Mouse (Mus musculus) adrenal gland, adult 8-10 months (tissue): ENCODE results near the gene Agbl5. TPM values are rescaled to one million over a fixed set of nuclear protein-coding genes. Genes with fewer than 3 reads are reported as not detected.

Experiments
- DNase-seq: peaks from one replicate; pipeline ENCODE4 v3.0.0; 2022
- total RNA-seq, 4 experiments: library from RNA; stranded (reverse); gene quantifications; 2 replicates each; pipeline ENCODE4 v1.2.4; 2022

Agbl5 gene
- total RNA-seq, 4 experiments from 2014 or later: 9.9 to 22.6 (median 17.7) TPM

DNA sequence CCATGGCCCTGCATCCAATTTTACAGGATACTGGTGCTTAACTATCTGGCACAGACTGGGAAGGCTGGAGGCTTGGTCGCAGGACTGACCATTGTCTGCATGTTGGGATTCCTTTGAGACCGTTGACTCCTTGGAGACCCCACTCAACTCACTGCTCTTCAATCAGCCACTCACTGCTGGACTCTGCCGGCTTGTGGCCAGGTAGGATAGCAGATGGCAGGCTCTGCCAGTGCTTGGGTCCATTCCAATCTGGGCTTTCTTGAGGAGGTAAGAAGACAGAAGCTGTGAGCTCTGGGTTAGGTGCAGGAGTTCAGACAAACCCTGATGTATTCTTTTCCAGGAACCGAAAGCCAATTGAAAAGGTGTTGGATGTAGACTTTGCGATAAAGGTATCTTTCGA is 65.6 kb downstream of the Agbl5 start:
- DNase-seq: no peak

DNA sequence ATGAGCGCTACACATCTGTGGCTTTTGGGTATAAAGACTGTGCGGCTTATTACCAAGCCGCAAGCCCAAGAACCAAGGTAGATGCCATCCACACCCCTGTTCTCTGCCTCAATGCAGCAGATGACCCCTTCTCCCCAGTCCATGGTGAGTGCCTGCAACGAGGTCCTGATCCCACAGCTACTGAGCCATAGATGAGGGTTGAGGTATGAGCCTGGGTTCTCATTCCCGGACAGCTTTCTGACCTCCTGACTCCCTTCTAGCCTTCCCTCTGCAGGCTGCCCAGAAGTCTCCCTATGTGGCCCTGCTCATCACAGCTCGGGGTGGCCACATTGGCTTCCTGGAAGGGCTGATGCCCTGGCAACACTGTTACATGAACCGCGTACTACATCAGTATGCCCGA is 66.1 kb downstream of the Agbl5 start:
- DNase-seq: no peak

DNA sequence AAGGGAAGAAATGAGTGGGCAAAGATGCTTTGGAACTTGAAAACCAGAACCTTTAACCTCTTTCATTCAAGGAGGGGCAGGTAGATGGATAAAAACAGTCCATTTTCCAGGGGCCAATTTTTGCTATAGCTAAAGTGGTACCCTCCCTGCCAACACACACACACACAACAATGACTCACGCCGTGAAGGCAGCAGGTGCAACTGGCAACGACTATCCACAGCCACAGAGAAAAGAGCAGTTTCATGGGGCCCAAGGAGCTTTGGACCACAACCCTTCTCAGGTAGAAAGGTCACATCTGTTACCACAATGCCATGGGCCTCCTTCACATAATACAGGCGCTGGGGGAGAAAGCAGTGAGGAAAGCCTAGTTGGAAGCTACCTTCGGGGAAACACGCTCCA is 67.3 kb downstream of the Agbl5 start:
- DNase-seq: no peak

Other genes starting within 250 kb of the Agbl5 start
- 10 to 100 TPM; 39.8 to 60.3 (median 49.4) TPM for gene Slc35f6, start 240.8 kb upstream of the Agbl5 start, total RNA-seq
- gene Cenpa, start 221.9 kb upstream of the Agbl5 start, total RNA-seq: 10 to 100 TPM in 2 of 4 experiments, 1 to 10 TPM in 2; 4.3 to 11.4 (median 8.5) TPM
- gene Dpysl5, start 177.1 kb upstream of the Agbl5 start, total RNA-seq: 1 to 10 TPM; 1.5 to 4.0 (median 2.7) TPM
- 10 to 100 TPM; 75.9 to 93.2 (median 85.2) TPM for gene Mapre3, start 74.1 kb upstream of the Agbl5 start, total RNA-seq
- 10 to 100 TPM; 55.5 to 66.8 (median 59.6) TPM for gene Tmem214, start 20.7 kb upstream of the Agbl5 start, total RNA-seq
- 100 to 1,000 TPM; 210 to 235 (median 214) TPM for gene Ost4, start 19.1 kb downstream of the Agbl5 start, total RNA-seq
- 10 to 100 TPM; 48.7 to 62.4 (median 51.8) TPM for gene Emilin1, start 24.7 kb downstream of the Agbl5 start, total RNA-seq
- gene Khk, start 32.7 kb downstream of the Agbl5 start, total RNA-seq: 10 to 100 TPM; 60.9 to 74.4 (median 69.4) TPM
- 1 to 10 TPM; 1.0 to 3.0 (median 1.8) TPM for gene Cgref1, start 56.9 kb downstream of the Agbl5 start, total RNA-seq
- gene Preb, start 71.7 kb downstream of the Agbl5 start, total RNA-seq: 100 to 1,000 TPM; 129 to 211 (median 186) TPM
- gene Tcf23, start 80.0 kb downstream of the Agbl5 start, total RNA-seq: 1 to 10 TPM; 1.0 to 2.5 (median 1.4) TPM
- 100 to 1,000 TPM; 122 to 138 (median 130) TPM for gene Atraid, start 159.6 kb downstream of the Agbl5 start, total RNA-seq
- gene Slc5a6, start 160.2 kb downstream of the Agbl5 start, total RNA-seq: 10 to 100 TPM; 33.5 to 46.4 (median 38.1) TPM
- gene Cad, start 166.1 kb downstream of the Agbl5 start, total RNA-seq: 10 to 100 TPM; 23.1 to 52.0 (median 33.6) TPM
- gene Dnajc5g, start 217.6 kb downstream of the Agbl5 start, total RNA-seq: not detected
- under 1 TPM in 1 of 4 experiments, not detected in 3; 0.28 TPM for gene Slc30a3, start 219.5 kb downstream of the Agbl5 start, total RNA-seq
- gene Trim54, start 228.0 kb downstream of the Agbl5 start, total RNA-seq: not detected